ENCODE assay signal across 8 mouse cellular contexts in genomic region chr12:100778934-100779865, GRCm38 (mm10). TPM values are rescaled to one million over a fixed set of nuclear protein-coding genes. Genes with fewer than 3 reads are reported as not detected.
DNase-seq lines count a peak whose midpoint lies in the region; ATAC-seq lines count a peak whose summit lies in the region.

TSS of gene Dglucy (plus strand) at chr12:100779057.

- no peaks in the 10 kb centered on the region for H3K4me1 ChIP-seq in neural tube, embryonic 11.5 days (ENCODE audit: control insufficient read depth, insufficient read depth, low read length)
- peaks cover 17% of the 10 kb centered on the region for H3K4me1 ChIP-seq in embryonic facial prominence, embryonic 14.5 days (ENCODE audit: control insufficient read depth, insufficient read depth, low read length)
- no peaks in the 10 kb centered on the region for H3K4me1 ChIP-seq in limb, embryonic 11.5 days (ENCODE audit: control insufficient read depth, insufficient read depth, low read length)
- H3K4me1 ChIP-seq in midbrain, embryonic 16.5 days (ENCODE audit: control insufficient read depth, insufficient read depth, low read length), result peaks cover 7% of the 10 kb centered on the region; the same call in 1 of the 2 replicates

- peak; percentile 37 for DNase-seq in neural tube, embryonic 11.5 days (ENCODE audit: low spot score)
- DNase-seq in neural tube, embryonic 10.5 days (ENCODE audit: extremely low spot score, low spot score), result no peak
- DNase-seq in embryonic facial prominence, embryonic 14.5 days (ENCODE audit: low spot score), result peak; percentile 96
- peak; percentile 98 for DNase-seq in heart, adult 8-10 months (ENCODE audit: low spot score)
- peak; percentile 93 to 96 for DNase-seq in kidney, adult 8-10 months
- DNase-seq in limb, embryonic 11.5 days (ENCODE audit: low spot score), result no peak
- peak; percentile 70 to 80 for DNase-seq in spleen, postnatal 4 days (ENCODE audit: low spot score in 2 of 2)

- WGBS in neural tube, embryonic 11.5 days, result 68% methylated on average over 12 of the region's 12 CpGs
- 22% methylated on average over 12 of the region's 12 CpGs for WGBS in embryonic facial prominence, embryonic 14.5 days
- WGBS in limb, embryonic 11.5 days, result 76% methylated on average over 12 of the region's 12 CpGs
- WGBS in midbrain, embryonic 16.5 days, result 35% methylated on average over 12 of the region's 12 CpGs

- H3K36me3 ChIP-seq in neural tube, embryonic 11.5 days (ENCODE audit: control insufficient read depth, insufficient read depth, low read length), result no peaks in the 10 kb centered on the region
- H3K36me3 ChIP-seq in embryonic facial prominence, embryonic 14.5 days (ENCODE audit: control insufficient read depth, insufficient read depth, low read length), result no peaks in the 10 kb centered on the region
- no peaks in the 10 kb centered on the region for H3K36me3 ChIP-seq in limb, embryonic 11.5 days (ENCODE audit: control insufficient read depth, insufficient read depth, low read length)
- no peaks in the 10 kb centered on the region for H3K36me3 ChIP-seq in midbrain, embryonic 16.5 days (ENCODE audit: control insufficient read depth, insufficient read depth, low read length)

- no peak within 1 kb of the TSS for H3K4me2 ChIP-seq in neural tube, embryonic 11.5 days (ENCODE audit: low read depth)
- peak within 1 kb of the TSS; percentile 53 for H3K4me2 ChIP-seq in embryonic facial prominence, embryonic 14.5 days (ENCODE audit: low read depth, low read length)
- H3K4me2 ChIP-seq in limb, embryonic 11.5 days (ENCODE audit: low read depth, severe bottlenecking), result no peak within 1 kb of the TSS
- H3K4me2 ChIP-seq in midbrain, embryonic 16.5 days (ENCODE audit: low read length), result peak within 1 kb of the TSS; percentile 34

- H3K9ac ChIP-seq in neural tube, embryonic 11.5 days (ENCODE audit: low read length), result no peak within 1 kb of the TSS
- peak within 1 kb of the TSS; percentile 63 for H3K9ac ChIP-seq in embryonic facial prominence, embryonic 14.5 days (ENCODE audit: low read depth, low read length)
- no peak within 1 kb of the TSS for H3K9ac ChIP-seq in limb, embryonic 11.5 days (ENCODE audit: low read length)
- H3K9ac ChIP-seq in midbrain, embryonic 16.5 days (ENCODE audit: low read depth, low read length), result peak within 1 kb of the TSS; percentile 51; the same call in 1 of the 2 replicates

- ATAC-seq in neural tube, embryonic 11.5 days (ENCODE audit: insufficient read depth, low FRiP score, low TSS enrichment), result peak; percentile 65; the same call in 1 of the 2 replicates
- peak; percentile 98 for ATAC-seq in embryonic facial prominence, embryonic 14.5 days (ENCODE audit: low read depth)
- 0 out of 2 replicates have a peak, but pooled peaks have one; percentile 62 for ATAC-seq in limb, embryonic 11.5 days (ENCODE audit: insufficient number of reproducible peaks, low FRiP score, low TSS enrichment, low read depth)
- peak; percentile 98 for ATAC-seq in midbrain, embryonic 16.5 days

- H3K9me3 ChIP-seq in neural tube, embryonic 11.5 days (ENCODE audit: control insufficient read depth, low read length), result no peaks in the 10 kb centered on the region
- no peaks in the 10 kb centered on the region for H3K9me3 ChIP-seq in embryonic facial prominence, embryonic 14.5 days (ENCODE audit: control insufficient read depth, low read length)
- no peaks in the 10 kb centered on the region for H3K9me3 ChIP-seq in limb, embryonic 11.5 days (ENCODE audit: control insufficient read depth, low read length)
- H3K9me3 ChIP-seq in midbrain, embryonic 16.5 days (replicated peaks; ENCODE audit: control insufficient read depth, low read length, poor library complexity, severe bottlenecking), result no peaks in the 10 kb centered on the region

- peak within 1 kb of the TSS; percentile 10; the same call in 1 of the 2 replicates for H3K27ac ChIP-seq in neural tube, embryonic 11.5 days (ENCODE audit: low read depth, low read length)
- H3K27ac ChIP-seq in embryonic facial prominence, embryonic 14.5 days (replicated peaks; ENCODE audit: low read depth, low read length), result peak within 1 kb of the TSS; percentile 89
- H3K27ac ChIP-seq in limb, embryonic 11.5 days (replicated peaks; ENCODE audit: low read depth, low read length), result no peak within 1 kb of the TSS
- peak within 1 kb of the TSS; percentile 75 for H3K27ac ChIP-seq in midbrain, embryonic 16.5 days (ENCODE audit: low read length)

- no peaks in the 10 kb centered on the region for H3K27me3 ChIP-seq in neural tube, embryonic 11.5 days (ENCODE audit: control insufficient read depth, insufficient read depth, low read length)
- H3K27me3 ChIP-seq in embryonic facial prominence, embryonic 14.5 days (replicated peaks; ENCODE audit: control insufficient read depth, insufficient read depth, low read length), result no peaks in the 10 kb centered on the region
- no peaks in the 10 kb centered on the region for H3K27me3 ChIP-seq in limb, embryonic 11.5 days (ENCODE audit: control insufficient read depth, insufficient read depth, low read length)
- no peaks in the 10 kb centered on the region for H3K27me3 ChIP-seq in midbrain, embryonic 16.5 days (ENCODE audit: control insufficient read depth, insufficient read depth, low read depth, low read length)

- no peak within 1 kb of the TSS for H3K4me3 ChIP-seq in neural tube, embryonic 11.5 days (ENCODE audit: low read depth, low read length)
- peak within 1 kb of the TSS; percentile 36 for H3K4me3 ChIP-seq in embryonic facial prominence, embryonic 14.5 days (ENCODE audit: low read depth, low read length)
- H3K4me3 ChIP-seq in limb, embryonic 11.5 days (ENCODE audit: low read depth, low read length), result no peak within 1 kb of the TSS
- H3K4me3 ChIP-seq in midbrain, embryonic 16.5 days (ENCODE audit: low read depth, low read length), result peak within 1 kb of the TSS; percentile 16; the same call in 1 of the 2 replicates

RNA-seq across cellular contexts. Expression of gene Dglucy, which starts in this region (rescaled TPM):
- 0.51 and 0.73 TPM in 2 replicates for polyA plus RNA-seq in neural tube, embryonic 11.5 days (2014; fragmentation: Nextera tagmentation; extraction: Ambion mirVana)
- polyA plus RNA-seq in embryonic facial prominence, embryonic 14.5 days (2014; fragmentation: Nextera tagmentation; extraction: Ambion mirVana), result 4.4 and 4.9 TPM in 2 replicates
- total RNA-seq in heart, adult 8-10 months (2022), result 10 to 100 TPM; 62.3 to 89.3 (median 69.4) TPM
- 0.28 and 0.36 TPM in 2 replicates for polyA plus RNA-seq in limb, embryonic 11.5 days (2014; fragmentation: Nextera tagmentation; extraction: Ambion mirVana)
- polyA plus RNA-seq in midbrain, embryonic 16.5 days (2015; fragmentation: Nextera tagmentation; extraction: Ambion mirVana), result 2.2 and 2.9 TPM in 2 replicates

Comparison
In these comparisons a context has a peak if more than half of its experiments do, and no peak if none do; other contexts are left out.
1. Peak in DNase-seq, ATAC-seq and H3K27ac ChIP-seq in neural tube, embryonic 11.5 days; RNA of the gene not detected or under 1 TPM.
2. Peak in ATAC-seq in limb, embryonic 11.5 days; RNA of the gene not detected or under 1 TPM.
3. DNase-seq: peak in embryonic facial prominence, embryonic 14.5 days (single experiment), heart, adult 8-10 months (single experiment), kidney, adult 8-10 months (2 of 2) and spleen, postnatal 4 days (2 of 2); none in neural tube, embryonic 10.5 days (single experiment) and limb, embryonic 11.5 days (single experiment).
4. H3K4me2 ChIP-seq: peak in embryonic facial prominence, embryonic 14.5 days (single experiment) and midbrain, embryonic 16.5 days (single experiment); none in neural tube, embryonic 11.5 days (single experiment) and limb, embryonic 11.5 days (single experiment).
5. H3K4me3 ChIP-seq: peak in embryonic facial prominence, embryonic 14.5 days (single experiment) and midbrain, embryonic 16.5 days (single experiment); none in neural tube, embryonic 11.5 days (single experiment) and limb, embryonic 11.5 days (single experiment).
6. H3K9ac ChIP-seq: peak in embryonic facial prominence, embryonic 14.5 days (single experiment) and midbrain, embryonic 16.5 days (single experiment); none in neural tube, embryonic 11.5 days (single experiment) and limb, embryonic 11.5 days (single experiment).
7. Peak in every context shown above with its lines, with median percentiles within 50 percentile points of each other: ATAC-seq.